Mouse (Mus musculus): ENCODE data around the gene Srsf10.

Srsf10 gene

DNA sequence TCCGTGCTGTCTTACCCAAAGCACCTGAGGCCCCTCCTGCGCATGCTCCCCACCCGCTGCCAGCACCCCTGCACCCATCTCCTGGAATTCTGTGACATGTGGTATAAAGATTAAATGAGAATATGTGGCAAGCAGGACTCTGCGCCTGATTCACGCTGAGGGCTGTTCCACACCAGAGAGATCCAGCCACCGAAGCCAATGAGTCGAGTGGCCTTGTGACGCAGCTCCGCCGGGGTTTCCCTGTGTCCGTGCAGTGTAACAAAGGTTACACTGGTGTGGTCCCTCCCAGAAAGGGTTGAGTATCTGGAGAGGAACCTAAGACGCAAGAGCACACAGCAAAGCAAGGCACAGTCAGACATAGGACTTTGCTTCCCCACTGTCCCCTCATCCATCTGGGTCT lies 30.1 kb downstream of the Srsf10 start:
- DNase-seq (ENCODE audit: low spot score), result no peak

DNA sequence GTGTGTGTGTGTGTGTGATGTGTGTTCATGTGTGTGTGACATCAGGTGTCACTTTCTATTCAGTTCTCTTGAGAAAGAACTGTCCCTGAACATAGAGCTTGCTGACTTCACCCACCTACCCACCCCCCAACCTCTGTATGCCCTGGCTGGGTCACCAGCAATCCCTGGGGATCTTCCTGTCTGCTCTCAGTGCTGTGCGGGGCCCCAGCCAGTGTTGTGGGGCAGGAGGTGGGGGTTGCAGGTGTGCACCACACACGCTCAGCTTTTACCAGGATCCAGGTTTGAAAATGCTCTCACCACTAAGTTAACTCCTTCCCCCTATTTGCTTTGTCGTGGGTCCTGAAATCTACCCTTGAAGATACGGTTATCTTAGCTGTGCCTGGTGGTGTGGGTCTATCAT lies 30.6 kb downstream of the Srsf10 start:
- no peak for DNase-seq (ENCODE audit: low spot score)

DNA sequence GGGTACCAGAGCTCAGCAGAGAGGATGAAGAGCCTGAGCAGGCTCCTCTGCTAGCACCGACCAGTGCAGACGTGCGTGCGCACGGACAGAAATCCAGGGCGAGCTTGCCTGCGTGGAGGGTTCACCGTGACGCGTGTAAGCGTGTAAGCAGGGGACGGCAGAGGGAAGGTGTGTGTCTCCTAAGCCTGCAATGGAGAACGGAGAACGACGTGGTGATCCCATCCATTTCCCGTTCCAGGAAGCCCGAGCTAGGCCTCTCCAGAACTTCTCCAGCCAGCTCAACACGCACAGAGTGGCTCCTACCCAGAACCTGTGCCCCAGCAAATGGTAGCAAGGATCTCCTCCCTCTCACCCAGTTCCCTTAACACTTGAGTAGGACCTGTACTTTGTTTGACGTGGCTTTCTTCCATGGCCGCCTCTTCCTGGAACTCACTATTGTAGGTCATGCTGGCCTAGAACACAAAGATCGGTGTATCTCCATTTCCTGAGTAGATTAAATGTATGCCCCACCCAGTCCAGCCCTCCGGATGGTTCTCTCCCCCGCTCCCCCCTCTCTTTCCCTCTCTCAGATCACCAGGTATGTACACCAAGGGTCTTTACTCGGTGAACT lies 33.0 kb downstream of the Srsf10 start:
- DNase-seq (ENCODE audit: low spot score), result no peak

- no peak for DNase-seq (ENCODE audit: low spot score)
Measured at GRCm38 (mm10) chr4:135889146-135889883, 33.8 kb downstream of the Srsf10 start.

DNA sequence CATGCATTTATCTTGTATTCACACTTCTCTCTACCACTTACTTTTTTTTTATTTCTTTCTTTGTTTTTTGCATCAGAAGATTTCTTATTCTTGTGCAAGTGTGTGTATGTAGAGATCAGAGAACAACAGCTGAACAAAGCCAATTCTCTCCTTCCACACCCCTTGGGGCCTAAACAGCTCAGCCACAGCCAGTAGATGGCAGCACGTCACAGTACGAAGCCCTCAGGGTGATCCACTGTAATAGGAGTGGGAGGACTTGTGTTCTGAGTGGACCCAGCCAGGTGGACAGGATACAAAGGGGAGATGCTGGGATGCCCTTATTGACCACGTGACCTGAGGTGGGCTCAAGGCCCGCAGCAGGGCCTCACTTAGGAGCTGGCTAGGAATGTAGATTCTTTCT lies 34.3 kb downstream of the Srsf10 start:
- DNase-seq (ENCODE audit: low spot score), result peak; percentile 87

GRCm38 (mm10) chr4:135891539-135891938 lies 36.0 kb downstream of the Srsf10 start:
- no peak for DNase-seq (ENCODE audit: low spot score)

GRCm38 (mm10) chr4:135892884-135893283 lies 37.3 kb downstream of the Srsf10 start:
- DNase-seq (ENCODE audit: low spot score), result no peak

- no peak for DNase-seq (ENCODE audit: low spot score)
Measured at GRCm38 (mm10) chr4:135895071-135895571, 39.6 kb downstream of the Srsf10 start, which contains the start of gene Cnr2. Gene Cnr2 (plus strand): TSS chr4:135895394.

DNA sequence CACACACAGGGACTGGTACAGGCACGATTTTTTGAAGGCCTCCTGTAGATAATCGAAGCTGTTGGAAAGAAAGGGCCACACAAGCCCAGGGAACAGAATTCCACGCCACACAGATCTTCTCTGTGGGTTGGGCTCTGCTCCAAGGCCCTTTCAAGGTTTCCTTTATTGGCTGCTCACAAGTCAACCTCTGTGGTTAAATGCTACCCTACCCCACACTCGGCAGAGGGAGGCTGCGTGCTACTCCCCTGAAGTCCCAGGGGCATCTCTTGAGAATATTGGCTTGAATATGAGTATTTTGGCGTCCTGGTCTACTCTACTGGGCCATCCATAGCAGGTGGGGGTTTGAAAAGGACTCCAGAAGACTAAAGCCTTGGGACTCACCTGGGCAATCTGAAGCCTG lies 40.6 kb downstream of the Srsf10 start:
- no peak for DNase-seq (ENCODE audit: low spot score)

DNA sequence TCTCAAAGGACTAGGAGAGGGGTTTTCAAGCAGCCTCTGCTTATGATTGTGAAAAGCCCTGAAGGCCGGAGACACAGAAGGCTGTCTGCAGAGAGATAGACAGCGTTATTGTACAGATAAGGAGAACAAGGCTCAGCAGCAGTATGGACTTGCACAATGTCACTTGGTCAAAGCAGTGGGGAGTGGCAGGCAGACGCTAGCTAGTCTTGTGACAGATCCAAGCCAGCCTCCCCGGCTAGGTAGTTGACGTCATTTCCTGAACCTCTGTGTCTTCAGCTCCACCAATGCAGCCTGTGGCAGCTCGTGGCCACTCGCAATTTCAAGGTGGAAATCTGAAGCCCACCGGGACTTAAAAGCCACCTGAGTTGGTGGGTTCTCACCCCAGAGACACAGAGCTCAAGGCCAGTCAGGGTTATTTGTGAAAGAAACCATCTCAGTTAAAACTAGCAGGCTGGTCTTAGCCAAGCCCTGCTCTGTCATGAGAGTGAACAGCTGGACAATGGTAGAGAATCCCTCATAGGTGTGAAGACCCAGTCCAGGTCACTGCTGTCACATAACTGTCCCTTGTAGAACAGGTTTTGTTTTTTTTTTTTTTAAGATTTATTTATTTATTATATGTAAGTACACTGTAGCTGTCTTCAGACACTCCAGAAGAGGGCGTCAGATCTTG lies 43.0 kb downstream of the Srsf10 start:
- DNase-seq (ENCODE audit: low spot score), result peak; percentile 36

DNA sequence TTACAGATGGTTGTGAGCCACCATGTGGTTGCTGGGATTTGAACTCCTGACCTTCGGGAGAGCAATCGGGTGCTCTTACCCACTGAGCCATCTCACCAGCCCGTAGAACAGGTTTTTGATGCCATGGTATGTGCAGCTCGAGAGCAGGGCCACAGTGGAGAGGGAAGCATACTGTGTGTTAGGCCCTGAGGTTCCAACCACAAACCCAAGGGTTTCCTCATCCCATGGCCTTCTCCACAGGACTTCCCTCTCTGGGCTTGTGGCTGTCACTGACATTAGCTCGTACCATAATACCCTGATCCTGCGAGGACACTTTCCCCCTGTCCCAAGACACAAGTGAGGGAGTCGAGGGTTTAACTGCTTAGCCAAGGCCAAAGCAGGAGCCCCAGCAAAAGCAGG lies 43.5 kb downstream of the Srsf10 start:
- no peak for DNase-seq (ENCODE audit: low spot score)

DNA sequence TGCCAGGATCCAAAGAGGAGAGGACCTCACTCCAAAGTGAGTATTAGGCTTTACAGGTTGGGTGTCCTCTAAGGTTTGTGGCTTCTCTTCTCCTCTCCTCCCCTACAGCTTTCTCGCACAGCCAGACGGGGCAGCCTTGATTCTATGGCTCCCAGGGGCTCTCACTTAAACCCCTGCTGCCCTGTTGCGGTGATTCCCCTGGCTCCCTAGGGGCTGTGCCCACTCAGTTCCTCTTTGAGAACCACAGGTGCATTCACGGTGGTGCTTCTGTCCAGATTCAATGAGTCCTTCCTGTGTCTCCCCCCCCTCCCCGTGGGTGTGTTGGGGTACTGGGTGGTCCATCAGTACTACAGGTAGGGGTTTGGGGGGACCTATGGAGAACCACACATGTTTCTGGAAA lies 44.5 kb downstream of the Srsf10 start:
- DNase-seq (ENCODE audit: low spot score), result no peak

DNA sequence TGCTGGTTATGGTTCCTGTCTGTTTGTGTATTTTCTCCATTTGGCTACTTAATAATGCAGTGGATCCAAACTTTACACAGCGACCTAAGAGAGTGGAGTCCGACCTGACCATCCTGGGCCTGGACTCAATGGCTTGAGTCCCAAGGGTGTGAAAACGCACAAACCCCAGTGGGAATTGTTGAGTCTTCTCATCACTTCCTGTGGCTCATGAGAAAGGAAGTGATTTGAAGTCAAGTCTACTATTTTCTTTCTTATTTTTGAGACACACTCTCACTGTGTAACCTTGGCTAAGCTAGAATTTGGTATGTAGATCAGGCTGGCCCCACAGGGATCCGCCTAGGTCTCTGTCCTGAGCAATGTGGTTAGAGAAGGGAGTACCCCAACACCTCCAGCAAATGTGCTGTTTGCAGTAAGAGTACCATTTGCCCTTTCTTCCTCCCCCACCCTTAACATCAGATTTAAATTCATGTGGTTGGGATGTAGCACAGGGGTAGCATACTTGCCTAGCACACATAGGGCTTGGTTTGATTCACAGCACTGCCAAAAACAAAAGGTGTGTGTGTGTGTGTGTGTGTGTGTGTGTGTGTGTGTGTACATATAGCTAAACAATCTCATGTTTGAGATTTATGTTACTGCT lies 47.2 kb downstream of the Srsf10 start:
- DNase-seq (ENCODE audit: low spot score), result no peak

GRCm38 (mm10) chr4:135904810-135905209 lies 49.3 kb downstream of the Srsf10 start:
- no peak for DNase-seq (ENCODE audit: low spot score)

GRCm38 (mm10) chr4:135906633-135907032 lies 51.1 kb downstream of the Srsf10 start:
- no peak for DNase-seq (ENCODE audit: low spot score)

GRCm38 (mm10) chr4:135909326-135910066 lies 53.9 kb downstream of the Srsf10 start:
- DNase-seq (ENCODE audit: low spot score), result no peak

- DNase-seq (ENCODE audit: low spot score), result no peak
Measured at GRCm38 (mm10) chr4:135911531-135911930, 56.0 kb downstream of the Srsf10 start.

- no peak for DNase-seq (ENCODE audit: low spot score)
Measured at GRCm38 (mm10) chr4:135912164-135912563, 56.6 kb downstream of the Srsf10 start.

DNA sequence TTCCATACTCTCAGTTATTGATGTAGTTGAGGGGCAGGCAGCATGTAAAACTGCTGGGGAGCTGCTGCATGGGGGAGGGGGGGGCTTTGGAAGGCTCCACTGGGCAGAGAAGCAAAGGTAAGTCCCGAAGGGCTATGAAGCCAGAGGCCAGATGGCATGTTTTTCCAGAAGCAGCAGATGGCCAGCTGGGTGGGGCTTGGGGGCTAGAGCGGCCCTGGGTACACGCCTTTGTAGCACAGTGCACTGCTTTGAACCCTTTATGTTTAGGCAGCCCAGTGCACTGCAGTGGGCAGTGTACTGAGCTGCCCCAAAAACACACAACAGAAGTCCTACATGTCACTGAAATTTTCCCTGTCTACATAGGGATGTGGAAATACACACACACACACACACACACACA lies 57.3 kb downstream of the Srsf10 start:
- peak; percentile 30 for DNase-seq (ENCODE audit: low spot score)

DNA sequence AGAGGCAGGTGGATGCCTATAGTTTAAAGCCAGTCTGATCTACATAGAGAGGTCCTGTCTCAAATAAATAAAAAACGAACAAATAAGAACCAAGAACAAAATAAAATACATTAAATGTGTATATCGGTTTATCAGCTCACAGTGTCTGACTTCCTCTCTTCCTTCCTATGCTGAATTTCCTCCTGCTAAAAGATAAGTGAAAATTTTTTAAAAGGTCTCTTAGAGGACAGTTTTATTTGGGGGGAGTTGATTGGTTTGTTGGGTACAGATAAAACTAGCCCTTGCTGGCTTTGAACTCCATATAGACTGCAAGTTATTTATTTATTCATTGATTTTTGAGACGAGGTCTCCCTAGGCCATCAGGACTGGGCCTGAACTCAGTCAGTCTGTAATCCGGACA lies 57.9 kb downstream of the Srsf10 start:
- DNase-seq (ENCODE audit: low spot score), result no peak

- DNase-seq (ENCODE audit: low spot score), result no peak
Measured at GRCm38 (mm10) chr4:135918635-135919279, 63.2 kb downstream of the Srsf10 start.
